Mouse (Mus musculus): ENCODE data around the gene Tmem60. TPM values are rescaled to one million over a fixed set of nuclear protein-coding genes. Genes with fewer than 3 reads are reported as not detected.

The Tmem60 gene
- total RNA-seq (2023), result 11.2 TPM

DNA sequence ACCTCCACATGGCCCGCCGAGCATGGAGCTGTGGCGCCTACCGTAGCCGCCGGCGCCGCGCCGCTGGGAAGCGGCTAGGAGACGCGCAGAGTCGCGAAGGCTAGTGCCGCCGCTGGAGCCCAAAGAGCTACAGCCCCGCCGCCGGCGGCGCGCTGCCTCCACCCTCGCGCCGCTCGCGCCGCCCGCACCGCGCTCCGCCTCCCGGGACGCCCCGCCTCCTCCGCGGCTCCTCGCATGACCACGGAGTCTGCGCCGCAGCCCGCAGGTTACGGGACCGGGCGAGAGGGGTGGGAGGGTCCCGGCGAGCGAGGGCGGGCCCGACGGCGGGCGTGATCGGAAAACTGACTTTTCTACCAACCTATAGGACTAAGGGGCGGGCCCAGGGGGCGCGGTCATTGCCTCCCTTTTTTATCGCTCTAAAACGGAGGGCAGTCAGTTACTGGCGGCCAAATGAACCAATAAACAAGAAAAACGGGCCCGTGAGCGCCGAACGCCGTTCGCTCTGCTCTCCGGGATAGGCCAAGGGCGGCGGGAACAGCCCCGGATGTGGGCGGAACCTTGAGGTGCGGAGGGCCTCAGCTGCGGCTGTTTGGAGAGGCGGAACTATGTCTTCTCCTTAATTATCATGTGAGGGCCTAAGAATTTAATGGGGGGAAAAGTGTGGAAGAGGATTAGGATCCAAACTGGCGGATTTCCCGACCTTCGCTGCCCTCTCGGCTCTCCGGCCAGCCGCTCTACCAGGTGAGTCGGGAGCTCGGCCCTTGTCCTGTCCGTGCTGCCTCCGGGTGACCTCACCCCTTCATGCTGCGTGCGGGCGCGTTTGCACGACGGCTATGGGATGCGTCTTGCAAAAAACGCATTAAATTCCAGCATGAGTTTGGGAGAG is at the start of gene Tmem60, which contains the start of gene Phtf2:
Gene Tmem60, plus strand, starts transcription at position 277 of the 886 bp plus-strand sequence.
Gene Phtf2, minus strand, starts transcription at position 210 of the 886 bp plus-strand sequence.

Other genes starting within 250 kb of the Tmem60 start
- gene Phtf2, start 67 bp upstream of the Tmem60 start, total RNA-seq (2023), result 23.6 TPM
- gene Rsbn1l, start 74.2 kb downstream of the Tmem60 start, total RNA-seq (2023), result 77.6 TPM
- gene Ptpn12, start 173.7 kb downstream of the Tmem60 start, total RNA-seq (2023), result 30.7 TPM

Data from CD4-positive naive resting alpha-beta T cell, adult 76 days (primary cell).